8 mouse cellular contexts compared by ENCODE assay signal in genomic region chr7:99140511-99140910, GRCm38 (mm10). TPM values are rescaled to one million over a fixed set of nuclear protein-coding genes. Genes with fewer than 3 reads are reported as not detected.
DNase-seq lines count a peak whose midpoint lies in the region; ATAC-seq lines count a peak whose summit lies in the region.

No protein-coding gene starts in this region.

- no peaks in the 10 kb centered on the region for H3K9me3 ChIP-seq in kidney, embryonic 16.5 days (ENCODE audit: low read length)
- peaks cover 3% of the 10 kb centered on the region; the same call in 1 of the 2 replicates for H3K9me3 ChIP-seq in forebrain, embryonic 10.5 days
- 0 out of 2 replicates have a peak, but pooled peaks cover under 1% of the 10 kb centered on the region for H3K9me3 ChIP-seq in liver, embryonic 12.5 days (replicated peaks)

- peaks cover 20% of the 10 kb centered on the region for H3K4me1 ChIP-seq in kidney, embryonic 16.5 days (ENCODE audit: insufficient read depth, low read length)
- H3K4me1 ChIP-seq in forebrain, embryonic 10.5 days, result peaks cover 37% of the 10 kb centered on the region
- H3K4me1 ChIP-seq in liver, embryonic 12.5 days, result peaks cover 33% of the 10 kb centered on the region

- peak overlapping the region; percentile 93 for H3K9ac ChIP-seq in kidney, embryonic 16.5 days (replicated peaks; ENCODE audit: low read length)
- peak overlapping the region; percentile 95 for H3K9ac ChIP-seq in liver, embryonic 12.5 days

- no peak; the same call in 1 of the 2 replicates for ATAC-seq in kidney, embryonic 16.5 days (ENCODE audit: low FRiP score, low TSS enrichment)
- peak; percentile 3 for ATAC-seq in liver, embryonic 12.5 days

- H3K27ac ChIP-seq in kidney, embryonic 16.5 days (ENCODE audit: low read length), result peak overlapping the region; percentile 88
- H3K27ac ChIP-seq in forebrain, embryonic 10.5 days, result peak overlapping the region; percentile 88
- H3K27ac ChIP-seq in liver, embryonic 12.5 days, result peak overlapping the region; percentile 80

- WGBS in kidney, embryonic 16.5 days, result under 1% methylated on average over 36 of the region's 39 CpGs
- WGBS in forebrain, embryonic 10.5 days, result under 1% methylated on average over 39 of the region's 39 CpGs
- under 1% methylated on average over 38 of the region's 39 CpGs for WGBS in liver, embryonic 12.5 days (ENCODE audit: insufficient replicate concordance)

- no peak for DNase-seq in kidney, postnatal 14 days
- DNase-seq in MN1 (ENCODE audit: low spot score), result peak; percentile 41
- no peak for DNase-seq in forebrain, embryonic 10.5 days (ENCODE audit: extremely low spot score, low spot score)
- DNase-seq in retina, postnatal 1 day, result no peak
- no peak for DNase-seq in gastrocnemius, postnatal 36 days
- no peak for DNase-seq in cerebellum, adult 8-10 months

- peak overlapping the region; percentile 91 for H3K4me2 ChIP-seq in kidney, embryonic 16.5 days (replicated peaks; ENCODE audit: low read depth, low read length)
- peak overlapping the region; percentile 90 for H3K4me2 ChIP-seq in liver, embryonic 12.5 days

- no peaks in the 10 kb centered on the region for H3K27me3 ChIP-seq in kidney, embryonic 16.5 days (ENCODE audit: insufficient read depth, low read length)
- H3K27me3 ChIP-seq in forebrain, embryonic 10.5 days (ENCODE audit: poor library complexity, severe bottlenecking), result peaks cover 7% of the 10 kb centered on the region; the same call in 1 of the 2 replicates
- H3K27me3 ChIP-seq in liver, embryonic 12.5 days (replicated peaks), result no peaks in the 10 kb centered on the region

- no peaks in the 10 kb centered on the region for H3K36me3 ChIP-seq in kidney, embryonic 16.5 days (ENCODE audit: insufficient read depth, low read length)
- peaks cover 1% of the 10 kb centered on the region; the same call in 1 of the 2 replicates for H3K36me3 ChIP-seq in forebrain, embryonic 10.5 days (replicated peaks)
- H3K36me3 ChIP-seq in liver, embryonic 12.5 days, result peaks cover 7% of the 10 kb centered on the region

- intact Hi-C loops in gastrocnemius, postnatal 36 days (cut with DNase I), result no loop called here

- H3K4me3 ChIP-seq in kidney, embryonic 16.5 days (ENCODE audit: low read length), result peak overlapping the region; percentile 97
- peak overlapping the region; percentile 94 for H3K4me3 ChIP-seq in forebrain, embryonic 10.5 days
- H3K4me3 ChIP-seq in liver, embryonic 12.5 days, result peak overlapping the region; percentile 89

RNA-seq across cellular contexts. Expression of gene Uvrag, which starts 0.4 kb away (rescaled TPM):
- polyA plus RNA-seq in kidney, embryonic 16.5 days (2015; fragmentation: Nextera tagmentation; extraction: Ambion mirVana), result 16.6 and 18.7 TPM in 2 replicates
- 9.8 and 10.4 TPM in 2 replicates for polyA plus RNA-seq in forebrain, embryonic 10.5 days (2016; fragmentation: Nextera tagmentation; extraction: Ambion mirVana)
- 13.5 and 15.1 TPM in 2 replicates for polyA plus RNA-seq in liver, embryonic 12.5 days (2016; fragmentation: Nextera tagmentation; extraction: Ambion mirVana)
- total RNA-seq in gastrocnemius, postnatal 36 days (2021), result 1 to 10 TPM; 8.6 to 9.7 TPM

RNA-seq across cellular contexts. Expression of gene Dgat2, which starts 42.0 kb away (rescaled TPM):
- 41.6 and 43.4 TPM in 2 replicates for polyA plus RNA-seq in kidney, embryonic 16.5 days (2015; fragmentation: Nextera tagmentation; extraction: Ambion mirVana)
- polyA plus RNA-seq in forebrain, embryonic 10.5 days (2016; fragmentation: Nextera tagmentation; extraction: Ambion mirVana), result 12.3 and 14.8 TPM in 2 replicates
- 57.5 and 59.3 TPM in 2 replicates for polyA plus RNA-seq in liver, embryonic 12.5 days (2016; fragmentation: Nextera tagmentation; extraction: Ambion mirVana)
- total RNA-seq in gastrocnemius, postnatal 36 days (2021), result 10 to 100 TPM; 44.6 to 70.1 TPM
